Mouse (Mus musculus) embryonic facial prominence, embryonic 14.5 days (tissue): ENCODE measurements at regions not wholly inside any gene's neighbourhood (a gene's known extent, or its start where the extent isn't known, plus 50 kb on each side); places are given as distances from the start of the nearest gene placed in this dataset.
"Not testable (repeated sequence)": the region's sequence is repeated elsewhere in the genome, so short reads cannot be mapped to it uniquely, and the experiment has no call there.

Experiments used
- ATAC-seq: fragments of 200-750 bp; cut with Nextera tagmentation; 2 replicates; pipeline ENCODE4 v1.8.0; 2017; ENCODE audit warnings: low read depth, moderate number of reproducible peaks, moderate TSS enrichment
- DNase-seq: peaks from one replicate; pipeline ENCODE4 v3.0.0-alpha.2; 2015; ENCODE audit warnings: low spot score
- H3K27ac ChIP-seq: fragments of 300-500 bp; sonication (generic); replicated peaks from 2 replicates; pipeline ENCODE4 v1.5.1; 2014; ENCODE audit warnings: low read depth, mild to moderate bottlenecking, low read length, moderate library complexity
- H3K27me3 ChIP-seq: fragments of 300-500 bp; sonication (generic); replicated peaks from 2 replicates; pipeline ENCODE4 v1.6.1; 2014; ENCODE audit warnings: low read length; ENCODE audit not compliant: control insufficient read depth, insufficient read depth
- H3K36me3 ChIP-seq: fragments of 300-500 bp; sonication (generic); 2 replicates; pipeline ENCODE4 v1.6.1; 2014; ENCODE audit warnings: low read length, mixed read lengths; ENCODE audit not compliant: control insufficient read depth, insufficient read depth
- H3K4me1 ChIP-seq: fragments of 300-500 bp; sonication (generic); 2 replicates; pipeline ENCODE4 v1.6.1; 2014; ENCODE audit warnings: antibody characterized with exemption, low read length; ENCODE audit not compliant: control insufficient read depth, insufficient read depth
- H3K4me2 ChIP-seq: fragments of 300-500 bp; sonication (generic); 2 replicates; pipeline ENCODE4 v1.6.1; 2014; ENCODE audit warnings: low read depth, mild to moderate bottlenecking, low read length, moderate library complexity, mixed read lengths
- H3K4me3 ChIP-seq: fragments of 300-500 bp; sonication (generic); 2 replicates; pipeline ENCODE4 v1.5.1; 2014; ENCODE audit warnings: low read depth, mild to moderate bottlenecking, low read length
- H3K9ac ChIP-seq: fragments of 300-500 bp; sonication (generic); 2 replicates; pipeline ENCODE4 v1.6.1; 2014; ENCODE audit warnings: low read depth, mild to moderate bottlenecking, low read length, moderate library complexity, mixed read lengths
- H3K9me3 ChIP-seq: fragments of 300-500 bp; sonication (generic); 2 replicates; pipeline ENCODE4 v1.6.1; 2016; ENCODE audit warnings: low read length; ENCODE audit not compliant: control insufficient read depth
- WGBS: fragments of 180-500 bp; shearing (Covaris S2); extraction: QIAGEN DNeasy Blood & Tissue Kit; methylation state at CpG from one replicate; pipeline ENCODE4 v1.1.7; 2014; 5-methylcytosine and 5-hydroxymethylcytosine counted together

GRCm38 (mm10) chr19:35205557-35206239 is 283.5 kb downstream of the Kif20b start:
- Histone ChIP-seq H3K36me3 (no peaks in the 10 kb centered on the region), H3K9ac (no peak overlapping the region), H3K9me3 (no peaks in the 10 kb centered on the region), H3K4me1 (no peaks in the 10 kb centered on the region), H3K27me3 (no peaks in the 10 kb centered on the region), H3K4me3 (no peak overlapping the region), H3K27ac (no peak overlapping the region), H3K4me2 (no peak overlapping the region)
- DNase-seq (no peak), ATAC-seq (no peak)
- 86% methylated on average over 5 of the region's 5 CpGs for WGBS

GRCm38 (mm10) chr19:35244188-35244587 is 322.0 kb downstream of the Kif20b start:
- no peaks in the 10 kb centered on the region for H3K9me3 ChIP-seq
- 80% methylated on average over 3 of the region's 3 CpGs for WGBS

GRCm38 (mm10) chr19:35247531-35247930 is 325.4 kb downstream of the Kif20b start:
- no peak overlapping the region for H3K4me2 ChIP-seq

More at GRCm38 (mm10) chr19:35244188-35244587, 322.0 kb downstream of the Kif20b start:
- Histone ChIP-seq H3K4me1 (no peaks in the 10 kb centered on the region), H3K27me3 (no peaks in the 10 kb centered on the region), H3K9ac (no peak overlapping the region), H3K36me3 (no peaks in the 10 kb centered on the region), H3K4me3 (no peak overlapping the region), H3K27ac (no peak overlapping the region), H3K4me2 (no peak overlapping the region)
- DNase-seq = no peak
- no peak for ATAC-seq

GRCm38 (mm10) chr19:35258634-35259033 is 336.5 kb downstream of the Kif20b start:
- not testable (repeated sequence) for H3K36me3 ChIP-seq, H3K4me2 ChIP-seq, H3K27ac ChIP-seq, H3K4me3 ChIP-seq, H3K9me3 ChIP-seq, DNase-seq, H3K9ac ChIP-seq, ATAC-seq, H3K27me3 ChIP-seq, H3K4me1 ChIP-seq
- WGBS = 77% methylated on average over 3 of the region's 3 CpGs

More at GRCm38 (mm10) chr19:35247531-35247930, 325.4 kb downstream of the Kif20b start:
- no peak for DNase-seq
- ATAC-seq = no peak
- WGBS = 80% methylated on average over 6 of the region's 6 CpGs
- Histone ChIP-seq H3K27ac (no peak overlapping the region), H3K4me3 (no peak overlapping the region), H3K27me3 (no peaks in the 10 kb centered on the region), H3K4me1 (no peaks in the 10 kb centered on the region), H3K9ac (no peak overlapping the region), H3K9me3 (no peaks in the 10 kb centered on the region), H3K36me3 (no peaks in the 10 kb centered on the region)

- ATAC-seq (no peak), DNase-seq (no peak)
- no peak overlapping the region for H3K27ac ChIP-seq
- H3K4me1 ChIP-seq = no peaks in the 10 kb centered on the region
- H3K9ac ChIP-seq = no peak overlapping the region
- H3K9me3 ChIP-seq = no peaks in the 10 kb centered on the region
- no peak overlapping the region for H3K4me3 ChIP-seq
- no peaks in the 10 kb centered on the region for H3K36me3 ChIP-seq
- H3K27me3 ChIP-seq = no peaks in the 10 kb centered on the region
- no peak overlapping the region for H3K4me2 ChIP-seq
Observed at GRCm38 (mm10) chr19:35263101-35263500, 340.9 kb downstream of the Kif20b start.

GRCm38 (mm10) chr19:35278395-35278794 is 356.2 kb downstream of the Kif20b start:
- no peak overlapping the region for H3K27ac ChIP-seq
- no peak overlapping the region for H3K4me3 ChIP-seq
- no peaks in the 10 kb centered on the region for H3K9me3 ChIP-seq
- H3K36me3 ChIP-seq = no peaks in the 10 kb centered on the region
- ATAC-seq (no peak), DNase-seq (no peak)
- H3K4me1 ChIP-seq = no peaks in the 10 kb centered on the region
- no peak overlapping the region for H3K4me2 ChIP-seq
- H3K9ac ChIP-seq = no peak overlapping the region
- H3K27me3 ChIP-seq = no peaks in the 10 kb centered on the region
- WGBS = 59% methylated on average over 2 of the region's 2 CpGs

GRCm38 (mm10) chr19:35282775-35283447 is 360.8 kb downstream of the Kif20b start:
- H3K9me3 ChIP-seq = no peaks in the 10 kb centered on the region

GRCm38 (mm10) chr19:35298846-35299245 is 376.7 kb downstream of the Kif20b start:
- H3K27me3 ChIP-seq = no peaks in the 10 kb centered on the region
- 74% methylated on average over 2 of the region's 2 CpGs for WGBS

More at GRCm38 (mm10) chr19:35282775-35283447, 360.8 kb downstream of the Kif20b start:
- Histone ChIP-seq H3K36me3 (no peaks in the 10 kb centered on the region), H3K4me3 (no peak overlapping the region), H3K4me1 (no peaks in the 10 kb centered on the region), H3K9ac (no peak overlapping the region), H3K4me2 (no peak overlapping the region), H3K27ac (no peak overlapping the region), H3K27me3 (no peaks in the 10 kb centered on the region)
- DNase-seq (no peak), ATAC-seq (no peak)
- WGBS = 84% methylated on average over 4 of the region's 4 CpGs

More at GRCm38 (mm10) chr19:35298846-35299245, 376.7 kb downstream of the Kif20b start:
- no peak for DNase-seq
- no peaks in the 10 kb centered on the region for H3K9me3 ChIP-seq
- no peak overlapping the region for H3K27ac ChIP-seq
- no peaks in the 10 kb centered on the region for H3K4me1 ChIP-seq
- no peaks in the 10 kb centered on the region for H3K36me3 ChIP-seq
- H3K4me3 ChIP-seq = no peak overlapping the region
- H3K4me2 ChIP-seq = no peak overlapping the region
- H3K9ac ChIP-seq = no peak overlapping the region
- ATAC-seq = no peak
